Mouse (Mus musculus): ENCODE measurements at regions not wholly inside any gene's neighbourhood (a gene's known extent, or its start where the extent isn't known, plus 50 kb on each side); places are given as distances from the start of the nearest gene placed in this dataset.

GRCm38 (mm10) chr7:72998374-72998773 is 376.9 kb upstream of the Rgma start:
- TF ChIP-seq POLR2A (IDR thresholded peaks at IDR 0.05; ENCODE audit: insufficient read depth, low read depth, low read length) (no peak), CTCF (IDR thresholded peaks at IDR 0.05; ENCODE audit: insufficient read depth, low read depth, low read length) (no peak)
